Mouse (Mus musculus): ENCODE measurements around the gene Zfand3. TPM values are rescaled to one million over a fixed set of nuclear protein-coding genes. Genes with fewer than 3 reads are reported as not detected.

The Zfand3 gene
- polyA plus RNA-seq, 1 experiment = 122 TPM

DNA sequence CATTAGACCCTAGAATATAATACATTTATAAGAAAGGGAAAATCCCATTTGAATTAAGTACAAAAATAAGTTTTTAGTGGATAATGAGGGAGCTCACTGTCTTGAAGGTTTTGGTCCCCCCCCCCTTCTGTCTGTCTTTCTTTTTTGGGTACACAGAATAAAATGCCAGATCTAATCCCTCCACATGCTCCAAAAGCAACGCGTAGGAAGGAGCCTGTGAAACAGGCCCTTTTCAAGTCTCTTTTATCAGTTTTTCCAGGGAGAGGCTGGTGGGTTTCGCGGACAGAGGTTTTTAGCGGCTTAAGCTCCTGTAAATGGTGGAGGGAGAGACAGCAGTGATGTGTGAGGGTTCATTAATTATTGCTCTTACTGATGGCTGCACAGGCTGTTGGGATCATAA, 183.0 kb downstream of the Zfand3 start:
- 78% methylated on average over 5 of the region's 5 CpGs for WGBS
- no peak for TF ChIP-seq POLR2A (IDR thresholded peaks at IDR 0.05; ENCODE audit: borderline replicate concordance, extremely low read depth, low read depth, low read length)
- no peak for TF ChIP-seq CTCF (IDR thresholded peaks at IDR 0.05; ENCODE audit: insufficient read depth, low read length)
- DNase-seq = no peak
- Histone ChIP-seq H3K4me1 (ENCODE audit: control insufficient read depth, insufficient read depth, low read length) (peaks cover 6% of the 10 kb centered on the region), H3K4me3 (replicated peaks; ENCODE audit: extremely low read depth, low read depth, low read length) (no peak overlapping the region)

DNA sequence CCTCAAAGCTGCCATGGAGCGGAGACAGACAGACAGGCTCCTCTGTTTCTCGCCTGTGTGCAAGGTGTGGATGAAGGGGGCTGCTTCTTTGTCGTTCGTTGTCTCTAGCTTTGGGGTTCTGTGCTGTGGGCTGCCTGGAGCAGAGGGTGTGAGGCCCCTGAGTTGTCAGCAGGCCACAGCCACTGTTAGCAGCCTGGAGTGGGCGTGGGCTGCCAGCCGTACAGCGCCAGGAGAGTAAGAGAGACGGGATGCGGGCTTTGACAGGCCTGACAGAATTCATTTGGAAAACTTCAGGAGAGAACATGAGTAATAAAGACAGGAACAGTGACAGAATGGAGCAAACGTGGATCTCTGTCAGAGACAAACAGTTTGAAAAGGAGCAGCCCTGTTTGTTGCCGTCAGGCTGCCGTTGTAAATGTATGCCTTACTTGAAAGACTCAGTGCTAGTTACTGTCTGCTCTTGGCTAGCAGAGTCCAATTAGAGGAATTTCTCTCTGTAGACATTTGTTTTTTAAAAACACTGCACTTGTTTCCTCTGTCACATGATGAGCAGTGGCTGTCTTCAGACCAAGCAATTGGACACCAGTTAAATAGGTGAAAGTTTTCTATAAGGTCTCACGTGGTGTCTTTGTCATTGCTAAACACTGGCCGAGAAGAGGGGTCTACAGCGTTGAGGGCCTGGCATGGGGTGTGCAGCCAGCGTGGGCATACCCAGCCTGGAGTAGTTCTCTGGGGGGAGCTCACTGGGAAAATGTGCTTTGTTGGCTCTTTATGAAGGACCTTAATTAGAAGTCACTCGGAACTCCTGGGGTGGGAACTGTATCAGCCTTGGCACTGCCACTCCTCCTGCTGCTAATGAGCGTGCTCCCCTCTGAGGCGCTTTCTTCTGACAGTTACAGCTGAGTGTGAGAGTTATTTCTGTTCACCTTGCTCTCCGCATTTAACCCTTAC, 183.8 kb downstream of the Zfand3 start:
- TF ChIP-seq POLR2A (IDR thresholded peaks at IDR 0.05; ENCODE audit: borderline replicate concordance, extremely low read depth, low read depth, low read length) (no peak), CTCF (IDR thresholded peaks at IDR 0.05; ENCODE audit: insufficient read depth, low read length) (no peak)
- peaks cover 6% of the 10 kb centered on the region for H3K4me1 ChIP-seq (ENCODE audit: control insufficient read depth, insufficient read depth, low read length)
- peak; percentile 9 for DNase-seq
- H3K4me3 ChIP-seq (replicated peaks; ENCODE audit: extremely low read depth, low read depth, low read length) = no peak overlapping the region
- WGBS = 54% methylated on average over 20 of the region's 20 CpGs

DNA sequence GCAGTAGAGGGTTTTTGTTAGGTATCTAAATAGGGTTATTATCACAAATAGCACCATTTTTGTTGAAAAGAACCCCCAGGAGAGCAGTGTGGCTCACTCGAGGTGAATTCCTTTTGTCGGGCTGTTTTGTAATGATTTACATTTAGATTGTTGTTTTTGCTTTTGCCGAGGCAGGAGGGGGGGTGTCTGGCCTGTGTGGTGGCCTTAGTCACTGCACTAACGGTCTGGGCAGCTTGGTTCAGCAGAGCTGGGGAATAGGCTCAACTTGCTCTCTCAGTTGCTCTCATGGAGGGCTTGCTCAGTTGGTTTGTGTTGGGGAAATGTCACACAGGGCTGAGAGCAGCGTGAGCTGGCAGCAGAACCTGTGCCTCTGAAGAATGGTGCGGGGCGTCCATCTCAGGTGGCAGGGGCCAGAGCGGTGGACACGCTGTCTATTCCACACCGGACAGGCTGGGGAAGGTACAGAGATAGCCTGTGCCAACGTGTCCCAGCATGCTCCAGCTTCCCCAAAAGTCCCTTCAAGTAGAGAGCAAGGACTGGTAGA, 186.6 kb downstream of the Zfand3 start:
- 70% methylated on average over 11 of the region's 11 CpGs for WGBS
- H3K4me3 ChIP-seq (replicated peaks; ENCODE audit: extremely low read depth, low read depth, low read length) = no peak overlapping the region
- no peak for DNase-seq
- TF ChIP-seq POLR2A (IDR thresholded peaks at IDR 0.05; ENCODE audit: borderline replicate concordance, extremely low read depth, low read depth, low read length) (no peak), CTCF (IDR thresholded peaks at IDR 0.05; ENCODE audit: insufficient read depth, low read length) (no peak)
- peaks cover 12% of the 10 kb centered on the region for H3K4me1 ChIP-seq (ENCODE audit: control insufficient read depth, insufficient read depth, low read length)

DNA sequence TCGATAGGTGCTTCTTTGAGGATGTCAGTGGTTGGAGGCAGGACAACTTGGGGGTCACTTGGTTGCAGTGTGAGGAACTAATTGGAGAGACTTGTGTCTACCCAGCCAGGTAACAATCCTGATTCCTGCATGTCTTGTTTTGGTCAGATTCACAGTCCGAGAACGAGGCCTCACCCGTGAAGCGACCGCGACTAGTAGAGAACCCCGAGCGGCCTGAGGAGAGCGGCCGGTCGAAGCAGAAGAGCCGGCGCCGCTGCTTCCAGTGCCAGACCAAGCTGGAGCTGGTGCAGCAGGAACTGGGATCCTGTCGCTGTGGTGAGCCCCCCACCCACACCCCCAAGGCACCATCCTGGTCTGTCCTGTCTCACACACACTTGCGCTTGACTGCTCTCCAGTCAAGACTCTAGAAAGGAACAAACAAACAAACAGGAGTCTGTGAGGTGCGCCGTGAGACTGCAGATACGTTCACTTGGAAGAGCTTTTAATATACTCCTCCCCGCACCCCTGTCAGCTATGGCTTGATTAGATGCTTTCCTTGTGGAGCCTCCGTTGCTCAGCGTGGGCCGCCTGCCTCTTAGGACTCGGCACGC, 188.0 kb downstream of the Zfand3 start:
- no peak for TF ChIP-seq POLR2A (IDR thresholded peaks at IDR 0.05; ENCODE audit: borderline replicate concordance, extremely low read depth, low read depth, low read length)
- Histone ChIP-seq H3K4me1 (ENCODE audit: control insufficient read depth, insufficient read depth, low read length) (peaks cover 19% of the 10 kb centered on the region), H3K4me3 (replicated peaks; ENCODE audit: extremely low read depth, low read depth, low read length) (no peak overlapping the region)
- no peak for DNase-seq
- WGBS = 89% methylated on average over 26 of the region's 26 CpGs

DNA sequence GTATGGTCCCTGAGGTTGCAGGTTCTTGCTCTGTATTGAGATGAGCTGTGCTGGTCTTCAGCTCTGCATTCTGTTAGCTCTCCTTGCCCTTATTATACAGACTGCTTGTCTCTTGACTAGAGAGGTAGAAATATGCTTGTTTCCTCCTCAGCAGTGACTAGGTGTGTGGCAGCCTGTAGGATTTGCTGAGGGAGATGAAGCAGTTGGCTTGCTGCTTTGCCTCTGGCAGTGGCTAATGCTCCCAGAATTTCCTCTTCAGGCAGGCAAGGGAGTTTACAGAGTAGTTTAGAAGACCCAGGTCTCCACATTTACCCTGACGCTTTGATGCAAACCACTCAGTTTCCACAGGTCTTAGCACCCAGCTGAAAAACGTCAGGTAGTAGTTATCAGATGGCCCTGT, 189.1 kb downstream of the Zfand3 start:
- DNase-seq = no peak
- Histone ChIP-seq H3K4me1 (ENCODE audit: control insufficient read depth, insufficient read depth, low read length) (peaks cover 23% of the 10 kb centered on the region), H3K4me3 (replicated peaks; ENCODE audit: extremely low read depth, low read depth, low read length) (no peak overlapping the region)
- TF ChIP-seq POLR2A (IDR thresholded peaks at IDR 0.05; ENCODE audit: borderline replicate concordance, extremely low read depth, low read depth, low read length) (no peak), CTCF (IDR thresholded peaks at IDR 0.05; ENCODE audit: insufficient read depth, low read length) (no peak)
- WGBS = 59% methylated on average over 2 of the region's 2 CpGs

DNA sequence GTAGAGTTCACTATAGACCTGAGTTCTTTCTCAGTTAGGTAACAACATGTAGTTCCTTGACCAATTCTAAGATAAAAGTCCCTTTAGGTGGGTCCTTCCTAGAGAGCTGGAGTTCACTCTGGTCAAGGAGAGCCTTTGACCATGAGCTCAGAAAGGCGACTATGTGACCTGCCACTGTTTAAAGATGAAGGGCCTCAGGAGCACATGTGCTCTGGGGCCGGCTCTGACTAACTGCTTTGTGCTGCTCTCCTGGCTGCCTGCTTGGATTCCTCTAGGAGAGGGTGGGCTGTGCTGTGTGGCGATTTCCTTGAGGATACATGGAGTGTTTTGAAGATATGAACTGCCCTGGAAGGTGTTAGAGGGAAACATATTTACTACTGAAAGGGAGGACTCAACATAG, 189.6 kb downstream of the Zfand3 start:
- peaks cover 27% of the 10 kb centered on the region for H3K4me1 ChIP-seq (ENCODE audit: control insufficient read depth, insufficient read depth, low read length)
- no peak for DNase-seq
- 38% methylated on average over 3 of the region's 3 CpGs for WGBS
- TF ChIP-seq POLR2A (IDR thresholded peaks at IDR 0.05; ENCODE audit: borderline replicate concordance, extremely low read depth, low read depth, low read length) (no peak), CTCF (IDR thresholded peaks at IDR 0.05; ENCODE audit: insufficient read depth, low read length) (no peak)
- H3K4me3 ChIP-seq (replicated peaks; ENCODE audit: extremely low read depth, low read depth, low read length) = no peak overlapping the region

DNA sequence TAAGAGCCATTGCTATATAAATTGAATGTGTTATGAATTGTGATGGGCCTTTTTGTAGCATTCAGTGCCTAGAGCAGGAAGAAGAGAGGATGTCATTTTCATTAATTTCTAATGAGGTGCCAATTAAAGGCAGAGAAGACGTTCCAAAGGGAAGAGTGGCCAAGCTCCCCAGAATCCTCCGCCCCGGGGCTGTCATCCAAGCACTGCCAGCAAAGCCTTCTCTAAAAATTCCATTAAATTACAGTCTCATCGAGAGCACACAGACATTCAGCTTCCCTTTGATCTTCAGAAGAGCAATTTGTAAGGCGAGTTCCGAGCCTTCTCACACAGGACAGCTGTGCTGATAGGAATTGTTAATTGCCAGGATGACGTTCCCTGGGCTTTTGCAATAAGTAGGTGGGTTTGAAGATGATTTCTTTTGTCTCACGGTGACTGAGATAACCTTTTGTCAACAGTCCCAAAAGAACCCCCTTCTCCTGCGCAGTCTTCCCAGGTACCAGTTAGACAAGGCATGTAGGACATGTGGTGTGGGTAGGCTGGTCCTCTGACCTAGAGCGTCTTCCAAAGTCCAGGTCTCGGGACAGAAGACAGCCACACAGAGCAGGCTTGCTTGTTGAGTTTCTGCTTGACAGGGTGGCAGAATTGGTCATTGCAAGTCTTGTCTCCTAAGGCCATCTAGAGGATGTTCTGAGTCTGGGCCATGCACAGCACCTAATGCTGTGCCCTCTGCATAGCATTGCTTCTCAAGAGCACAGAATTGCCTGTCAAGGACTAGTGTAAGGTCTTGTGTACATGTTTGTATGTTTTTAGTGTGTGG, 190.3 kb downstream of the Zfand3 start:
- TF ChIP-seq POLR2A (IDR thresholded peaks at IDR 0.05; ENCODE audit: borderline replicate concordance, extremely low read depth, low read depth, low read length) (no peak), CTCF (IDR thresholded peaks at IDR 0.05; ENCODE audit: insufficient read depth, low read length) (no peak)
- Histone ChIP-seq H3K4me3 (replicated peaks; ENCODE audit: extremely low read depth, low read depth, low read length) (no peak overlapping the region), H3K4me1 (ENCODE audit: control insufficient read depth, insufficient read depth, low read length) (peaks cover 34% of the 10 kb centered on the region)
- WGBS = 64% methylated on average over 11 of the region's 11 CpGs
- DNase-seq = no peak

DNA sequence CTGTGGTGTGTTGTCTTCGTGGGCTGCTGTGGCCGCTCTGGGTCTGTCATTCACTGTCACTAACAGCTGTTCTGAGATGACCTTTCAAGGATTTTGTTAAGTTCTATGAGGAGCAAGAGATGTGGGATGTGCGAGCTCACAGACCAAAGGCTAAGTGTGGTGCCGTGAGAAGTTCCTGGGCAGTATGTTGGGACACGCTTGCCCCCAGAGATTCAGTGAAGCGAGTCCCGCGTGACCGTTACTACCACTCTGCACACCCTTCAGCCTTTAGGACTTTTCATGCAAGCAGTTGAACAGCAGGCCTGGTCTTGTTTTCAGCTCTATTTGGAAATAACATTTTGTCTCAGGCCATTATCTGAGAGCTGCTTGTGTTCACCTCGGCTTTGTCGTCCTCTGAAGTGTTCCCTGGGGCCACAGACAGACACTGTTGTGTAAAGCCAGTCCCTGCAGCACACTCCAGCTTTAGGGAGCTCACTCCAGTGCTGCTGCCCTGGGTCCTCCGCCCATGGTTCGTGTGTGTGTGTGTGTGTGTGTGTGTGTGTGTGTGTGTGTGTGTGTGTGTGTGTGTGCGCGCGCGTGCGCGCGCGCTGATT, 191.2 kb downstream of the Zfand3 start:
- 83% methylated on average over 21 of the region's 21 CpGs for WGBS
- DNase-seq = no peak
- no peak for TF ChIP-seq POLR2A (IDR thresholded peaks at IDR 0.05; ENCODE audit: borderline replicate concordance, extremely low read depth, low read depth, low read length)
- no peak for TF ChIP-seq CTCF (IDR thresholded peaks at IDR 0.05; ENCODE audit: insufficient read depth, low read length)
- Histone ChIP-seq H3K4me1 (ENCODE audit: control insufficient read depth, insufficient read depth, low read length) (peaks cover 43% of the 10 kb centered on the region), H3K4me3 (replicated peaks; ENCODE audit: extremely low read depth, low read depth, low read length) (no peak overlapping the region)
